In the genomic region with DNA sequence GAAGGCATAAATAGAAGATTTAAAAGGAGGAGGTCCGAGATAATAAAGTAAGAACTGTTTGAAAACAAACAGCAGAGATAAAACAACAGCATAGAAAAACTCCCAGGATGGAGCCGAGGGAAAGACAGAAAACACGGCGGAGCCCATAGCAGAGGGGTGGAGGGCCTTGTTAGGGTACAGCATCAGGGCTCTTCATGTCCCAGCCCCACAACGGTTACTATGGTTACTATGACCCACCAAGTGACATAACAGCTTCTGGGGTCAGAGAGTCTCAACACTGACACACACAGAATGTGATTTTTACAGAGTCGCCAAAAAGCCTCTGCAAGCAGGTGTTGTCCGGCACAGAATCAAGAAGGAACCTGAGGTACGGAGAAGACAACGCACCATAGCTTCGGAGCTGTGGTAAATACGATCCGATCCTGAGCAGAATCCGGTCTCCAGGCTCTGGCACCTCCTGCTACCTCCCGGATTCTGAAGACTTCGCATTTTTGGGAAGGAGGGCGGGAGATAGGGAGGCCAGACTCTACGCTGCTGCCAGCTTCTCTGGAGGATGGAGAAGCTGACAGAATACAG, we compare ENCODE assay signal across 8 mouse cellular contexts. TPM values are rescaled to one million over a fixed set of nuclear protein-coding genes. Genes with fewer than 3 reads are reported as not detected.
DNase-seq lines count a peak whose midpoint lies in the region; ATAC-seq and TF ChIP-seq lines count a peak whose summit lies in the region.

No protein-coding gene starts in this region.

- no peak overlapping the region for H3K27ac ChIP-seq in cerebellum, adult 2 months (ENCODE audit: insufficient read depth, low read length)
- H3K27ac ChIP-seq in forebrain, embryonic 15.5 days (replicated peaks) = peak overlapping the region; percentile 35
- H3K27ac ChIP-seq in liver, embryonic 12.5 days = peak overlapping the region; percentile 59
- H3K27ac ChIP-seq in neural tube, embryonic 14.5 days (ENCODE audit: low read depth, low read length) = no peak overlapping the region

- no peak for TF ChIP-seq CTCF in cerebellum, adult 2 months (IDR thresholded peaks at IDR 0.05; ENCODE audit: borderline replicate concordance, insufficient read depth, low read depth, low read length)

- H3K4me2 ChIP-seq in forebrain, embryonic 15.5 days (replicated peaks) = peak overlapping the region; percentile 63
- peak overlapping the region; percentile 76 for H3K4me2 ChIP-seq in liver, embryonic 12.5 days
- peak overlapping the region; percentile 71 for H3K4me2 ChIP-seq in neural tube, embryonic 14.5 days (ENCODE audit: low read depth, low read length)

- peak; percentile 77 for DNase-seq in thymus, postnatal 0 days (ENCODE audit: low spot score)
- no peak for DNase-seq in thymus, postnatal 10 days (ENCODE audit: low spot score in 2 of 2)
- DNase-seq in cerebellum, adult 2 months = peak; percentile 56 to 62
- DNase-seq in hindlimb bud, embryonic 11.5 days (ENCODE audit: extremely low spot score, low read depth, low spot score) = peak; percentile 87

- peak; percentile 33; the same call in 1 of the 2 replicates for TF ChIP-seq POLR2A in cerebellum, adult 2 months (IDR thresholded peaks at IDR 0.05; ENCODE audit: borderline replicate concordance, insufficient read depth, low read length)

- 1% methylated on average over 17 of the region's 17 CpGs for WGBS in cerebellum, adult 2 months
- under 1% methylated on average over 17 of the region's 17 CpGs for WGBS in forebrain, embryonic 15.5 days
- WGBS in liver, embryonic 12.5 days (ENCODE audit: insufficient replicate concordance) = 5% methylated on average over 17 of the region's 17 CpGs
- 1% methylated on average over 17 of the region's 17 CpGs for WGBS in neural tube, embryonic 14.5 days

- peaks cover 5% of the 10 kb centered on the region; the same call in 1 of the 2 replicates for H3K4me1 ChIP-seq in cerebellum, adult 2 months (ENCODE audit: control insufficient read depth, insufficient read depth, low read length)
- H3K4me1 ChIP-seq in forebrain, embryonic 15.5 days = peaks cover 8% of the 10 kb centered on the region
- H3K4me1 ChIP-seq in liver, embryonic 12.5 days = peaks cover 16% of the 10 kb centered on the region; the same call in 1 of the 2 replicates
- no peaks in the 10 kb centered on the region for H3K4me1 ChIP-seq in neural tube, embryonic 14.5 days (ENCODE audit: control insufficient read depth, insufficient read depth, low read length)

- H3K36me3 ChIP-seq in forebrain, embryonic 15.5 days = no peaks in the 10 kb centered on the region
- H3K36me3 ChIP-seq in liver, embryonic 12.5 days = no peaks in the 10 kb centered on the region
- no peaks in the 10 kb centered on the region for H3K36me3 ChIP-seq in neural tube, embryonic 14.5 days (ENCODE audit: control insufficient read depth, insufficient read depth, low read length)

- no peaks in the 10 kb centered on the region for H3K27me3 ChIP-seq in cerebellum, adult 2 months (ENCODE audit: control insufficient read depth, insufficient read depth, low read length)
- H3K27me3 ChIP-seq in forebrain, embryonic 15.5 days = no peaks in the 10 kb centered on the region
- peaks cover 7% of the 10 kb centered on the region; the same call in 1 of the 2 replicates for H3K27me3 ChIP-seq in liver, embryonic 12.5 days (replicated peaks)
- H3K27me3 ChIP-seq in neural tube, embryonic 14.5 days (ENCODE audit: control insufficient read depth, insufficient read depth, low read length) = no peaks in the 10 kb centered on the region

- H3K9me3 ChIP-seq in forebrain, embryonic 15.5 days = no peaks in the 10 kb centered on the region
- H3K9me3 ChIP-seq in liver, embryonic 12.5 days (replicated peaks) = 0 out of 2 replicates have a peak, but pooled peaks cover 4% of the 10 kb centered on the region
- H3K9me3 ChIP-seq in neural tube, embryonic 14.5 days (ENCODE audit: control insufficient read depth, low read length) = no peaks in the 10 kb centered on the region

- peak overlapping the region; percentile 34; the same call in 1 of the 2 replicates for H3K9ac ChIP-seq in forebrain, embryonic 15.5 days (replicated peaks)
- peak overlapping the region; percentile 30; the same call in 1 of the 2 replicates for H3K9ac ChIP-seq in liver, embryonic 12.5 days
- peak overlapping the region; percentile 32; the same call in 1 of the 2 replicates for H3K9ac ChIP-seq in neural tube, embryonic 14.5 days (replicated peaks; ENCODE audit: low read depth, low read length)

- H3K4me3 ChIP-seq in cerebellum, adult 2 months (replicated peaks; ENCODE audit: insufficient read depth, low read depth, low read length) = peak overlapping the region; percentile 52
- peak overlapping the region; percentile 41 for H3K4me3 ChIP-seq in forebrain, embryonic 15.5 days
- peak overlapping the region; percentile 54 for H3K4me3 ChIP-seq in liver, embryonic 12.5 days
- H3K4me3 ChIP-seq in neural tube, embryonic 14.5 days (ENCODE audit: low read depth, low read length) = peak overlapping the region; percentile 28

- ATAC-seq in forebrain, embryonic 15.5 days (replicated peaks) = peak; percentile 93
- ATAC-seq in liver, embryonic 12.5 days = peak; percentile 90
- ATAC-seq in neural tube, embryonic 14.5 days (ENCODE audit: low read depth) = peak; percentile 92
- no peak for ATAC-seq in monocyte, adult 5-6 weeks (replicated peaks; ENCODE audit: insufficient number of reproducible peaks, low FRiP score, low TSS enrichment, poor library complexity, severe bottlenecking)

RNA-seq across cellular contexts. Expression of gene Idnk, which starts 9.1 kb away (rescaled TPM):
- 109 and 117 TPM in 2 replicates for polyA plus RNA-seq in thymus, postnatal 0 days (2015; fragmentation: Nextera tagmentation; extraction: Ambion mirVana)
- 35.5 and 39.6 TPM in 2 replicates for polyA plus RNA-seq in cerebellum, adult 2 months (2012; rRNA removed)
- polyA plus RNA-seq in forebrain, embryonic 15.5 days (2015; fragmentation: Nextera tagmentation; extraction: Ambion mirVana) = 65.6 and 74.9 TPM in 2 replicates
- 24.6 and 25.8 TPM in 2 replicates for polyA plus RNA-seq in liver, embryonic 12.5 days (2016; fragmentation: Nextera tagmentation; extraction: Ambion mirVana)
- 62.6 and 69.7 TPM in 2 replicates for polyA plus RNA-seq in neural tube, embryonic 14.5 days (2014; fragmentation: Nextera tagmentation; extraction: Ambion mirVana)
- total RNA-seq in monocyte, adult 5-6 weeks (2017) = 42.7 to 88.2 TPM (median 44.6 TPM) in 3 replicates

RNA-seq across cellular contexts. Expression of gene Hnrnpa0, which starts 20.0 kb away (rescaled TPM):
- 41.9 and 52.6 TPM in 2 replicates for polyA plus RNA-seq in thymus, postnatal 0 days (2015; fragmentation: Nextera tagmentation; extraction: Ambion mirVana)
- polyA plus RNA-seq in cerebellum, adult 2 months (2012; rRNA removed) = 96.5 and 107 TPM in 2 replicates
- polyA plus RNA-seq in forebrain, embryonic 15.5 days (2015; fragmentation: Nextera tagmentation; extraction: Ambion mirVana) = 52.4 and 57.9 TPM in 2 replicates
- 12.6 and 13.7 TPM in 2 replicates for polyA plus RNA-seq in liver, embryonic 12.5 days (2016; fragmentation: Nextera tagmentation; extraction: Ambion mirVana)
- 52.4 and 55.9 TPM in 2 replicates for polyA plus RNA-seq in neural tube, embryonic 14.5 days (2014; fragmentation: Nextera tagmentation; extraction: Ambion mirVana)
- 47.3 to 65.4 TPM (median 52.6 TPM) in 3 replicates for total RNA-seq in monocyte, adult 5-6 weeks (2017)

RNA-seq across cellular contexts. Expression of gene Klhl3, which starts 35.0 kb away (rescaled TPM):
- polyA plus RNA-seq in thymus, postnatal 0 days (2015; fragmentation: Nextera tagmentation; extraction: Ambion mirVana) = 1.4 and 1.8 TPM in 2 replicates
- 16.1 and 18.4 TPM in 2 replicates for polyA plus RNA-seq in cerebellum, adult 2 months (2012; rRNA removed)
- polyA plus RNA-seq in forebrain, embryonic 15.5 days (2015; fragmentation: Nextera tagmentation; extraction: Ambion mirVana) = 8.6 and 9.0 TPM in 2 replicates
- polyA plus RNA-seq in liver, embryonic 12.5 days (2016; fragmentation: Nextera tagmentation; extraction: Ambion mirVana) = 1.3 and 1.5 TPM in 2 replicates
- 15.2 and 17.6 TPM in 2 replicates for polyA plus RNA-seq in neural tube, embryonic 14.5 days (2014; fragmentation: Nextera tagmentation; extraction: Ambion mirVana)
- 0.19 to 0.29 TPM in 2 of 3 replicates, not detected in the other for total RNA-seq in monocyte, adult 5-6 weeks (2017)

Comparison
In these comparisons a context has a peak if more than half of its experiments do, and no peak if none do; other contexts are left out.
1. DNase-seq: peak in thymus, postnatal 0 days (single experiment), cerebellum, adult 2 months (2 of 2) and hindlimb bud, embryonic 11.5 days (single experiment); none in thymus, postnatal 10 days (0 of 2).
2. H3K27ac ChIP-seq: peak in forebrain, embryonic 15.5 days (single experiment) and liver, embryonic 12.5 days (single experiment); none in cerebellum, adult 2 months (single experiment) and neural tube, embryonic 14.5 days (single experiment).
3. Peak in every context shown above with its lines, with median percentiles within 50 percentile points of each other: H3K4me3 ChIP-seq, H3K4me2 ChIP-seq and H3K9ac ChIP-seq.